Mouse (Mus musculus) heart, embryonic 15.5 days (tissue): ENCODE measurements around the gene Lefty1. TPM values are rescaled to one million over a fixed set of nuclear protein-coding genes. Genes with fewer than 3 reads are reported as not detected.

ENCODE experiments used
- ATAC-seq: fragments of 200-750 bp; cut with Nextera tagmentation; replicated peaks from 2 replicates; pipeline ENCODE4 v1.8.0; 2017; ENCODE audit warnings: low read depth, moderate TSS enrichment; ENCODE audit not compliant: insufficient number of reproducible peaks, insufficient read depth, low FRiP score
- H3K27ac ChIP-seq: fragments of 300-500 bp; sonication (generic); 2 replicates; pipeline ENCODE4 v1.5.1; 2015; ENCODE audit warnings: mild to moderate bottlenecking, inconsistent platforms
- H3K27me3 ChIP-seq: fragments of 300-500 bp; sonication (generic); 2 replicates; pipeline ENCODE4 v1.6.1; 2015; ENCODE audit warnings: inconsistent platforms
- H3K36me3 ChIP-seq: fragments of 300-500 bp; sonication (generic); 2 replicates; pipeline ENCODE4 v1.6.1; 2015; ENCODE audit warnings: mild to moderate bottlenecking, inconsistent platforms
- H3K4me1 ChIP-seq: fragments of 300-500 bp; sonication (generic); replicated peaks from 2 replicates; pipeline ENCODE4 v1.6.1; 2015; ENCODE audit warnings: inconsistent platforms
- H3K4me2 ChIP-seq: fragments of 300-500 bp; sonication (generic); 2 replicates; pipeline ENCODE4 v1.6.1; 2015; ENCODE audit warnings: inconsistent platforms, mild to moderate bottlenecking, moderate library complexity
- H3K4me3 ChIP-seq: fragments of 300-500 bp; sonication (generic); 2 replicates; pipeline ENCODE4 v1.5.1; 2015; ENCODE audit warnings: mild to moderate bottlenecking, inconsistent platforms
- H3K9ac ChIP-seq: fragments of 300-500 bp; sonication (generic); 2 replicates; pipeline ENCODE4 v1.6.1; 2015; ENCODE audit warnings: mild to moderate bottlenecking, inconsistent platforms
- H3K9me3 ChIP-seq: fragments of 300-500 bp; sonication (generic); replicated peaks from 2 replicates; pipeline ENCODE4 v1.6.1; 2016; ENCODE audit warnings: inconsistent platforms
- WGBS: fragments of 180-500 bp; shearing (Covaris S2); methylation state at CpG from one replicate; pipeline ENCODE4 v1.1.7; 2015; ENCODE audit warnings: mixed read lengths; 5-methylcytosine and 5-hydroxymethylcytosine counted together
- polyA plus RNA-seq: library from polyadenylated mRNA; unstranded; fragments of >200 nt; fragmentation: Nextera tagmentation; extraction: Ambion mirVana; gene quantifications from 2 replicates; pipeline ENCODE4 v1.2.1, GENCODE M21; 2015

Gene Lefty1
- polyA plus RNA-seq, 1 experiment from 2014 or later: 1.0 TPM

DNA sequence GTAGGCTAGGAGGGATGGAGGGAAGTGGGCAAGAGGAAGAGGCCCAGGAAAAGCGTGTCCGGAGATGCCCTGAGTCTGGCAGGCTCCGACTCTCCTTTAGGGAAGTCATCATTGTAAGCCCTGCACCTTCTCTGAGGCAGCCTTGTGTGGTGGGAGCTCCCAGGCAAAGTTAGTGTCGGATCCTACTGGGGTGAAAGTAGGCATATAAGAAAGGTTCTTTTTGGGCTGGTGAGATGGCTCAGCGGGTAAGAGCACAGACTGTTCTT lies 30.1 kb upstream of the Lefty1 start:
- ATAC-seq: no peak
- peak overlapping the region; percentile 74; the same call in 1 of the 2 replicates for H3K27ac ChIP-seq
- 3% methylated on average over 5 of the region's 5 CpGs for WGBS

DNA sequence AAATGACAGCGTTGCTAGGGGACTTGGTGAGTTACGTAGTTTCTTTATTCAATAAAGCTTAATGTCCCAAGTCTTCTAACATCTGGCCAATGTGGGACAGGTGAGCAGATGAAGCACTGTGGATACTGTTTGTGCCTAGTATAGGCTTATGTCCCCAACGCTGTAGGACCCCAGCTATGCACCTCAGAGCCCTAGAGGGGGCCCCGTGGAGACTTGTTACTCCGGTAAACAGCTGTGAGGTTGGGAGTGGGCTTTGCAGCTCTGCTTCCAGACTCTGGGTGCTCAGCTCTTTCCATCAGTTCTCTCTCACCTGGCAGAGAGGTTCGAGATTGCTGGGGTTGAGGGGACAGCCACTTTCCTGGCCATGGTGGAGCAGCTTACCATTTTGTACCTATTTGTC lies 29.5 kb upstream of the Lefty1 start:
- H3K4me1 ChIP-seq: peaks cover 15% of the 10 kb centered on the region
- ATAC-seq: no peak
- H3K36me3 ChIP-seq: peaks cover 24% of the 10 kb centered on the region
- peak overlapping the region; percentile 84 for H3K4me2 ChIP-seq
- no peaks in the 10 kb centered on the region for H3K9me3 ChIP-seq
- H3K9ac ChIP-seq: no peak overlapping the region; the same call in 1 of the 2 replicates
- no peak overlapping the region for H3K27ac ChIP-seq
- H3K27me3 ChIP-seq: no peaks in the 10 kb centered on the region
- H3K4me3 ChIP-seq: peak overlapping the region; percentile 14; the same call in 1 of the 2 replicates
- 66% methylated on average over 6 of the region's 6 CpGs for WGBS

More for the DNA sequence above, 30.1 kb upstream of the Lefty1 start:
- Histone ChIP-seq H3K4me1 (peaks cover 15% of the 10 kb centered on the region), H3K27me3 (no peaks in the 10 kb centered on the region), H3K4me2 (peak overlapping the region; percentile 84), H3K9ac (peak overlapping the region; percentile 84), H3K9me3 (no peaks in the 10 kb centered on the region), H3K4me3 (peak overlapping the region; percentile 81), H3K36me3 (peaks cover 24% of the 10 kb centered on the region)

DNA sequence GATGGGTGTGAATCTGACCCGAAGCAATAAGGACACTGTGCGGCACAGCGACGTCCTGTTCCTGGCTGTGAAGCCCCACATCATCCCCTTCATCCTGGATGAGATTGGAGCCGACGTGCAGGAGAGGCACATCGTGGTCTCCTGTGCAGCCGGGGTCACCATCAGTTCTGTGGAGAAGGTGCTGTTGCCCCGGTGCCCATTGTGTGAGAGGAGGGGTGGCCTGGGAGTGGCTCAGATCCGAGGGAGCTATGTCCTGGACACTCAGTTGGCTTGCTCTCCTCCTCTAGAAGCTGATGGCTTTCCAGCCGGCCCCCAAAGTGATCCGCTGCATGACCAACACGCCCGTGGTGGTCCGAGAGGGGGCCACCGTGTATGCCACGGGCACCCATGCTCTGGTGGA lies 28.9 kb upstream of the Lefty1 start:
- Histone ChIP-seq H3K36me3 (peaks cover 24% of the 10 kb centered on the region), H3K9ac (no peak overlapping the region), H3K27me3 (no peaks in the 10 kb centered on the region), H3K4me3 (no peak overlapping the region), H3K27ac (no peak overlapping the region), H3K9me3 (no peaks in the 10 kb centered on the region), H3K4me1 (peaks cover 15% of the 10 kb centered on the region), H3K4me2 (peak overlapping the region; percentile 84; the same call in 1 of the 2 replicates)
- WGBS: 93% methylated on average over 17 of the region's 17 CpGs
- ATAC-seq: no peak

DNA sequence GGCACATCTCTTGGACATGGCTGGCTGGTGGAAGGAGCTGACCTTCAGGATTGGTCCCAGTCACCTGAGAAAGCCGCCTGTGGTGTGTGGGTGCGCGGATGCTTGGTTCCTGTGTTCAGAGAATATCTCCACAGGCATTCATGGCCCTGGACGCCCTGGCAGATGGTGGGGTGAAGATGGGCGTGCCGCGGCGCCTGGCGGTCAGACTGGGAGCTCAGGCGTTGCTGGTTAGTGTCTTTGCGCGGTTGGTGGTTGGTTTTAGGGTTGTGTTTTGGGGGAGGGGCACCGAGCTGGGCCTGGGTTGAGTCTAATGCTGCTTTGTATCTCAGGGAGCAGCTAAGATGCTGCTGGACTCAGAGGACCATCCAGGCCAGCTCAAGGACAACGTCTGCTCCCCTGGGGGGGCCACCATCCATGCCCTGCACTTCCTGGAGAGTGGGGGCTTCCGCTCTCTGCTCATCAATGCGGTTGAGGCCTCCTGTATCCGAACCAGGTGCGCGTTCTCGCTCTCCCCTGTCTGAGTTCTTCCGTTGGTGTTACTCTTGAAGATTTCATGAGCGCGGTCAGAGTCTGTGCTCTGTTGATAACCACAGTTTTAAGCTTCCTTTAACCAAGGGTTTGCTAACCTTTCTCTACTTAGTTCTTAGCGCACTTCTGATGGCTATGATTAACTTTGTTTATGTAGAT lies 28.2 kb upstream of the Lefty1 start:
- no peak for ATAC-seq
- no peak overlapping the region for H3K4me2 ChIP-seq
- H3K4me3 ChIP-seq: no peak overlapping the region
- H3K36me3 ChIP-seq: peaks cover 24% of the 10 kb centered on the region
- H3K27ac ChIP-seq: no peak overlapping the region
- WGBS: 90% methylated on average over 24 of the region's 24 CpGs
- peaks cover 17% of the 10 kb centered on the region for H3K4me1 ChIP-seq
- H3K9me3 ChIP-seq: no peaks in the 10 kb centered on the region
- H3K9ac ChIP-seq: no peak overlapping the region
- no peaks in the 10 kb centered on the region for H3K27me3 ChIP-seq

DNA sequence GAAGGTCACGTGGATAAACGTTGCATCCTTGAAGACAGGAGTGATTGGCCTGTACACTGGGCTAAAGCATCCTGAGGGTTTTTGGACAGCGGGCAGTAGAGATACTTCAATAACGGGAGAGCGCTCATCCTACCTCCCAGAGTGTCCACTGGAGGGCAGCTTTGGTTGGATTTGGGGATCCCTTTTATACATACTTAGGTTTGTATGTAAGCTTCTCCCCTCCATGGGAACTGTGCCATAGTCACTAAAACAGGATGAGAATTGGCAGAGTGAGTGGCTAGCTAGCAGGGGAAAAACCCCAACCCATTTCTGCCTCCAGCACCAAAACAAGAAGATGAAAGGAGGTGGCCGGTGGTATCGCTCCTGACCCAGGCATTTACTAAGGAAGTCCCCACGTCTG lies 23.7 kb upstream of the Lefty1 start:
- Histone ChIP-seq H3K9ac (no peak overlapping the region), H3K9me3 (no peaks in the 10 kb centered on the region), H3K4me2 (peak overlapping the region; percentile 46), H3K4me1 (peaks cover 15% of the 10 kb centered on the region), H3K27ac (no peak overlapping the region), H3K36me3 (peaks cover 22% of the 10 kb centered on the region), H3K4me3 (no peak overlapping the region), H3K27me3 (no peaks in the 10 kb centered on the region)
- 34% methylated on average over 8 of the region's 8 CpGs for WGBS
- ATAC-seq: no peak; the same call in 1 of the 2 replicates

DNA sequence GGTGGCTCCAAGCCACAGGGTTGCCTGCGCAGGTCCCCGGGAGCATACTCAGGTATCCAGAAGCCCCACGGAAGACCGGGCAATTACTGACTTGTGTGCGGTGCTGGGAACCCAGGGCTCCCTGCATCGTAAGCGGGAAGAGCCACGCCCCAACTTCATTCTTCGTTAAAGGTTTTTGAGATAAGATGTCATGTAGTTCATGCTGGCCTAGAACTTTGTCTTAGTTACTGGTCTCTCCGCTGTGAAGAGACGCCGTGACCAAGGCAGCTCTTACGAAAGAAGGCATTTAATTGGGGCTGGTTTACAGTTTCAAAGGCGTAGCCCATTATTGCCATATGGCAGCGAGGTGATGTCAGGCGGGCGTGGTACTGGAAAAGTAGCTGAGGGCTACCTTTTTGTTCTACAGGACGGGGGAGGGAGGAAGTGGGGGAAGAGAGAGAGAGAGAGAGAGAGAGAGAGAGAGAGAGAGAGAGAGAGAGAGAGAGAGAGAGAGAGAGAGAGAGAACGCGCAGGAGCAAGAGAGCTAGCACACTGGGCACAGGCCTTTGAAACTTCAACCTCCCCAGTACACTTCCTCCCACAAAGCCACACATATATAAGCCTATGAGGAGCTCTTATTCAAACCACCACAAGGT lies 23.1 kb upstream of the Lefty1 start:
- H3K4me1 ChIP-seq: peaks cover 15% of the 10 kb centered on the region
- peak overlapping the region; percentile 2; the same call in 1 of the 2 replicates for H3K4me3 ChIP-seq
- H3K27me3 ChIP-seq: no peaks in the 10 kb centered on the region
- WGBS: 43% methylated on average over 20 of the region's 20 CpGs
- peak overlapping the region; percentile 46 for H3K4me2 ChIP-seq
- no peaks in the 10 kb centered on the region for H3K9me3 ChIP-seq
- ATAC-seq: no peak
- H3K27ac ChIP-seq: no peak overlapping the region
- H3K36me3 ChIP-seq: peaks cover 17% of the 10 kb centered on the region
- H3K9ac ChIP-seq: no peak overlapping the region

DNA sequence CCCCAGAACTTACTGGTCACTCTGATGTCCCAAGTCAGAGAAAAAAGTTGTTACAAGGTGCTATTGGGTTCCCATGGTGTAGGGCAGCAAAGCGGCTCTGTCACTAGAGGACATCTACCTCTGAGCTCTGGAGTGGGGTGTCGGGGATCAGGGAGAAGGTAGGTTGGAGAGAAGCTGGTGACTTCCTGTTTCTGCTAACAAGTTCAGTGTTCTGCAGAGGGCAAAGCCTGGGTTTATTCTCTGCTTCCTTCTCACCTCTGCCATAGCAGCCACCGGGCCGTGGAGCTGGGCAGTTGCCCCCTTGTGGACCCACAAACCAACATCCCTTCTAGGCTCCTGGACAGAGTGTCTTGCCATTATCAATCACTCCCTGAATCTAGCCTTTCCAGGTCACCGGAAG lies 22.0 kb upstream of the Lefty1 start:
- Histone ChIP-seq H3K4me2 (no peak overlapping the region), H3K4me3 (no peak overlapping the region), H3K36me3 (peaks cover 7% of the 10 kb centered on the region), H3K9ac (no peak overlapping the region), H3K9me3 (no peaks in the 10 kb centered on the region), H3K27ac (no peak overlapping the region), H3K4me1 (peaks cover 15% of the 10 kb centered on the region), H3K27me3 (no peaks in the 10 kb centered on the region)
- no peak for ATAC-seq
- WGBS: 77% methylated on average over 5 of the region's 5 CpGs

DNA sequence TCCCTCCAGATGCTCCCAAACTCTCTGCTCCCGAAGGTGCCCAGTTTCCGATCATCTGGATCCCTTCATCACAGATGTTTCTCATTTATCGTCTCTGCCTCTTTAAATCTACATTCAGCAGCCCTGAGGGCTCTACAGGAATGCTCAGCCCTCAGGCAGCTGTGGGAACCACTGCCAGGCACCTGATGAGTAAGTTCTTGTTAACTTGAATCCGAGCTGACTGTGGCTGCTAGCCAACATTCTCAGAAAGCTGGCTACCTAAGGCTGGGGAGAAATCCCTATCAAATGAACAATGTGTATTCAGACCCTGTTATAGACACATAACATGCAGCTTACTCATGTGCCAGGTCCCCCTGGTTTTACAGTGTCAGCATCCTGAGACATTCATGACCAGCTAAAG lies 21.0 kb upstream of the Lefty1 start:
- H3K27ac ChIP-seq: peak overlapping the region; percentile 30; the same call in 1 of the 2 replicates
- no peak overlapping the region for H3K4me2 ChIP-seq
- peaks cover 15% of the 10 kb centered on the region for H3K4me1 ChIP-seq
- no peaks in the 10 kb centered on the region for H3K9me3 ChIP-seq
- H3K27me3 ChIP-seq: no peaks in the 10 kb centered on the region
- 30% methylated on average over 4 of the region's 4 CpGs for WGBS
- no peak overlapping the region for H3K4me3 ChIP-seq
- no peak overlapping the region for H3K9ac ChIP-seq
- 0 out of 2 replicates have a peak, but pooled peaks have one; percentile 56 for ATAC-seq
- no peaks in the 10 kb centered on the region for H3K36me3 ChIP-seq

DNA sequence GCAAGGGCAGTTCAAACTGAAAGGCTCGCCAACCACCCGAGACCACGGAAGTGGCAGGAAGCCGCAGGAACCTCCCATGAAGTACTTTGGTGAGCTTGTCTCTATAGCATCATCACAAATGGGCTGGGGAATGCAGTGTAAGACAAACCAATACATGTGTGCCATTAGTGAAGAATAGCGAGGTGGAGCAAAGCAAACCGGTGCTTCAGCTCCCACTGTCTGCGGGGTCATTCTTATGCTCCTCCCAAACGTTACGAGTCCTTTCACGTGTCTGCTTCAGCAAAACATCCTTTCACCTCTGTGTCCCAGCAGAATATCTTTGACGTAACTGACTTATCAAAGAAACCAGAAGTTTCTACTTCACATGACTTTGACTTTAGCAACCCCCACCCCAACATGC lies 18.4 kb upstream of the Lefty1 start:
- WGBS: 77% methylated on average over 11 of the region's 11 CpGs
- H3K4me3 ChIP-seq: no peak overlapping the region
- no peaks in the 10 kb centered on the region for H3K27me3 ChIP-seq
- peaks cover 15% of the 10 kb centered on the region for H3K4me1 ChIP-seq
- H3K9me3 ChIP-seq: no peaks in the 10 kb centered on the region
- ATAC-seq: no peak
- H3K9ac ChIP-seq: no peak overlapping the region
- H3K4me2 ChIP-seq: no peak overlapping the region
- H3K27ac ChIP-seq: no peak overlapping the region
- H3K36me3 ChIP-seq: no peaks in the 10 kb centered on the region

DNA sequence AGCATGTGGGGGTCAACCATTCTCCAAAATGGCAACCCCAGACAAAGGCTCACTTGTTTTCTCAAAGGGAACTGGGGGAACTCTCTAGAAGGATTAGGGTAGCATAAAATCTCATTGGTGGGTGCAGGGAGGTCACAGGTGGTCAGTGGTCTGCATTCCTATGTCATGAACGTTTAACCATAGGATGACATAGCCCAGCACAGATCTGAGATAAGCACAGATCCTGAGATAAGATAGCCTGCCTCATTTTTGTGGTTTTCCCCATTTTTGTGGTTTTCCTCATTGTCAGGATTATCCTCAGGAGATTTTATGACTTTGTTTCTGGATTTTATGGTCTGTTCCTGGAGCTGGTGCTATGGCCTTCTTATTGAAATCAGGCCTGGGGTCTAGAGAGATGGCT lies 17.8 kb upstream of the Lefty1 start:
- Histone ChIP-seq H3K4me3 (no peak overlapping the region), H3K4me1 (peaks cover 13% of the 10 kb centered on the region), H3K27ac (no peak overlapping the region), H3K9me3 (no peaks in the 10 kb centered on the region), H3K36me3 (no peaks in the 10 kb centered on the region), H3K4me2 (no peak overlapping the region), H3K9ac (no peak overlapping the region), H3K27me3 (no peaks in the 10 kb centered on the region)
- WGBS: 58% methylated on average over 1 of the region's 1 CpGs
- ATAC-seq: no peak

DNA sequence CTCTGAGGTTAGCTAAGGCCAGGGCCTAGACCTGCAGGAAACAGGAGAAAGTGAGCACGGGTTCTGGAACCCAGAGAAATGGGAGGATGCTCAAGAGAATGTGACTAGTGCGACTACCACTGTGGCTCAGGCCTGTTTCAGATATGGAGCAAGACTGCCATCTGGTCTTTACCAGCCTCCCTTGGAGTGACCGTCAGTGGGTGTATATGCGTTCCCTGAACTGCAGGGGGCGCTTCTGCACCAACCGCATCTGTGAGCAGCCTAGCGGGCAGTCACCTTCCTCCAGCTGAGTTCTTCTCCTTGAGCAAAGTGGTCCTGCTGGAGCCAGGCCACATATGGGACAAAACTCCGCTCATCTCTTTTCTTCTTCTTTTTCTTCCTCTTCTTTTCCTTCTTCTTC lies 15.1 kb upstream of the Lefty1 start:
- no peak overlapping the region for H3K4me3 ChIP-seq
- H3K9ac ChIP-seq: no peak overlapping the region
- H3K9me3 ChIP-seq: no peaks in the 10 kb centered on the region
- H3K27ac ChIP-seq: no peak overlapping the region
- ATAC-seq: no peak
- no peaks in the 10 kb centered on the region for H3K27me3 ChIP-seq
- no peaks in the 10 kb centered on the region for H3K36me3 ChIP-seq
- WGBS: 32% methylated on average over 8 of the region's 8 CpGs
- no peak overlapping the region for H3K4me2 ChIP-seq
- H3K4me1 ChIP-seq: no peaks in the 10 kb centered on the region
